Mouse (Mus musculus) liver, embryonic 14.5 days (tissue): ENCODE measurements at regions not wholly inside any gene's neighbourhood (a gene's known extent, or its start where the extent isn't known, plus 50 kb on each side); places are given as distances from the start of the nearest gene placed in this dataset.

Source experiments
- ATAC-seq: fragments of 200-750 bp; cut with Nextera tagmentation; 2 replicates; pipeline ENCODE4 v1.8.0; 2017; ENCODE audit warnings: moderate number of reproducible peaks, mild to moderate bottlenecking, moderate library complexity; ENCODE audit not compliant: insufficient read depth
- DNase-seq, 3 experiments: peaks; one replicate each; pipeline ENCODE4 v3.0.0-alpha.2; 2012 to 2013; ENCODE audit warnings: low read depth in 3 of 3, low spot score in 3 of 3
- H3K27ac ChIP-seq: fragments of 300-500 bp; sonication (generic); 2 replicates; pipeline ENCODE4 v1.5.1; 2014; ENCODE audit warnings: moderate library complexity, mild to moderate bottlenecking, control low read depth, inconsistent platforms
- H3K27me3 ChIP-seq: fragments of 300-500 bp; sonication (generic); 2 replicates; pipeline ENCODE4 v1.6.1; 2014; ENCODE audit warnings: mild to moderate bottlenecking, low read length, moderate library complexity; ENCODE audit not compliant: control insufficient read depth, insufficient read depth
- H3K36me3 ChIP-seq: fragments of 300-500 bp; sonication (generic); replicated peaks from 2 replicates; pipeline ENCODE4 v1.6.1; 2014; ENCODE audit warnings: low read depth; ENCODE audit not compliant: control insufficient read depth, insufficient read depth
- H3K4me1 ChIP-seq, 2 experiments: fragments of 200-500 bp in 1 of 2; fragments of 300-500 bp in 1 of 2; sonication (generic) in 1 of 2; replicated peaks; 2 replicates each; pipeline ENCODE4 v1.6.1; 2012 to 2014; ENCODE audit warnings: antibody characterized with exemption in 1 of 2, inconsistent platforms in 1 of 2, low read length in 1 of 2; ENCODE audit not compliant: control insufficient read depth in 2 of 2, insufficient read depth in 2 of 2
- H3K4me2 ChIP-seq: fragments of 300-500 bp; sonication (generic); 2 replicates; pipeline ENCODE4 v1.6.1; 2014; ENCODE audit warnings: low read depth, mild to moderate bottlenecking, control low read depth, moderate library complexity
- H3K4me3 ChIP-seq, 2 experiments: fragments of 200-500 bp in 1 of 2; fragments of 300-500 bp in 1 of 2; sonication (generic) in 1 of 2; 2 replicates each; pipeline ENCODE4 v1.5.1; 2012 to 2014; ENCODE audit warnings: low read depth in 2 of 2, low read length in 2 of 2, mild to moderate bottlenecking in 2 of 2, control low read depth in 1 of 2, inconsistent platforms in 1 of 2, moderate library complexity in 1 of 2; ENCODE audit not compliant: insufficient read depth in 1 of 2
- H3K9ac ChIP-seq: fragments of 300-500 bp; sonication (generic); replicated peaks from 2 replicates; pipeline ENCODE4 v1.6.1; 2014; ENCODE audit warnings: mild to moderate bottlenecking, control low read depth, moderate library complexity
- H3K9me3 ChIP-seq: fragments of 300-500 bp; sonication (generic); 2 replicates; pipeline ENCODE4 v1.6.1; 2016; ENCODE audit warnings: low read length, mixed read lengths; ENCODE audit not compliant: control insufficient read depth
- CTCF ChIP-seq: IDR thresholded peaks from 2 replicates; pipeline ENCODE4 v1.5.1; 2016; ENCODE audit warnings: antibody characterized with exemption, low read depth, control low read depth
- EP300 ChIP-seq: IDR thresholded peaks from 2 replicates; pipeline ENCODE4 v1.6.1; 2016; ENCODE audit warnings: antibody characterized with exemption, low read depth
- WGBS: fragments of 180-500 bp; shearing (Covaris S2); extraction: QIAGEN DNeasy Blood & Tissue Kit; methylation state at CpG from one replicate; pipeline ENCODE4 v1.1.7; 2014; ENCODE audit not compliant: insufficient replicate concordance; 5-methylcytosine and 5-hydroxymethylcytosine counted together

DNA sequence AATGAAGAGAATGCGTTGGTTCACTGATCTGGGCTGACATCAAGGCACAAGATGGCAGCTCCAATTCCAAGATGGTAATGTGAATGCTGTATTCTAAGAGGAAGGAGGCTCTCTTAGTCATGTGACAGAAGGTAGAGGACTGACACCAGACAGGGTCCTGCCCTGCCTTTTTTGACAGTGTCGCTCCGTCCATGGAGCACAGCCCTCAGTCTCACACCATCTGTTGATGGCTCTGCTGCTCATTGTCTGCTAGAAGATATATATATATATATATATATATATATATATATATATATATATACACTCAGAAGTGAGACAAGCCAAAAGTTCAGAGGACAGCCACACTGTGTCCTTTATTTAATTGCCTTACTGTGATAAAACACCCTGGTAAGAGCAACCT, 90.7 kb downstream of the Emp1 start:
- Histone ChIP-seq H3K27me3 (no peaks in the 10 kb centered on the region), H3K9ac (no peak overlapping the region), H3K4me2 (no peak overlapping the region), H3K9me3 (no peaks in the 10 kb centered on the region), H3K4me3 (no peak overlapping the region), H3K27ac (no peak overlapping the region), H3K4me1 (no peaks in the 10 kb centered on the region; a peak in 1 of 4 replicates), H3K36me3 (no peaks in the 10 kb centered on the region)
- ATAC-seq (no peak), DNase-seq (no peak)
- WGBS = 76% methylated on average over 3 of the region's 3 CpGs
- TF ChIP-seq EP300 (no peak), CTCF (no peak)

DNA sequence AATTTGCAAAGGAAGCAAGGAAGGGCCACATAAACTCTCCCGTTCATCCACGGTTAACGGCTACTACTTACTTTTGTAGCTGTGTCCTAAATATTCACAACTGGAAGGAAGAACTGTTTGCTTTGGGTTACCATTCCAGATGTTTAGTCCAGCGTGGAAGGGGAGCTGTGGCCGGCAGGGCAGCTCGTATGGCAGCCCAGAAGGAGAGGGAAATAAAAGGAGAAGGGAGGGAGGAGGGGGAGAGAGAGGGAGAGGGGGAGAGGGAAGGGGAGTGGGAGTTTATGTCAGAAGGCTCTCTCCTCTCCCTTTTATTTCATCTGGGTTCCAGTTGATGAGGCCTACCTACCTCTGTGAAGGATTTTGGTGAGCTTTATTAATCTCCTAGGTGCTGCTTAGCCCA, 110.2 kb downstream of the Emp1 start:
- 59% methylated on average over 6 of the region's 6 CpGs for WGBS
- Histone ChIP-seq H3K9me3 (no peaks in the 10 kb centered on the region), H3K27me3 (no peaks in the 10 kb centered on the region), H3K9ac (no peak overlapping the region), H3K4me3 (no peak overlapping the region), H3K27ac (no peak overlapping the region), H3K4me2 (no peak overlapping the region), H3K36me3 (no peaks in the 10 kb centered on the region), H3K4me1 (no peaks in the 10 kb centered on the region)
- DNase-seq (no peak), ATAC-seq (no peak)
- no peak for TF ChIP-seq CTCF
- TF ChIP-seq EP300 = no peak

DNA sequence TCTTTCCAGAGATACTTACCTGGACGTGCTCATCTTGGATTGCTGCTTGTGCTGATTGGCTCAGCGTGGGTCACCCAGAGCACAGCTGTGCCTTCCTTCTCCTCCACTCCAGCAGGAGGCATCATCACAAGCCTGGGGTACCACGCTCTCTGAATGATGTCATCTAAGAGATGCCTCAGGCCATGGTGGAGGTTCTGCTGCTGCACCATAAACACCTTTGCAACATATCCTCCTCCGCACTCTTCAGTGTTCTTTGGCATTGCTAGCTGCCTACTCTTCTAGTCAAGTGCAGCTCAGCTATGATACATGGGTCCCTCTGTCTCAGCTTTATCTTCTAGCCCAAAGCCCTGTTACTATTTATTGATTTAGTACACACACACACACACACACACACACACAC, 110.8 kb downstream of the Emp1 start:
- H3K4me1 ChIP-seq = no peaks in the 10 kb centered on the region
- H3K4me2 ChIP-seq = no peak overlapping the region
- no peaks in the 10 kb centered on the region for H3K27me3 ChIP-seq
- no peak for DNase-seq
- H3K4me3 ChIP-seq = no peak overlapping the region
- no peak for ATAC-seq
- no peaks in the 10 kb centered on the region for H3K9me3 ChIP-seq
- no peaks in the 10 kb centered on the region for H3K36me3 ChIP-seq
- TF ChIP-seq CTCF = no peak
- no peak for TF ChIP-seq EP300
- 63% methylated on average over 4 of the region's 4 CpGs for WGBS
- H3K27ac ChIP-seq = no peak overlapping the region
- no peak overlapping the region for H3K9ac ChIP-seq

DNA sequence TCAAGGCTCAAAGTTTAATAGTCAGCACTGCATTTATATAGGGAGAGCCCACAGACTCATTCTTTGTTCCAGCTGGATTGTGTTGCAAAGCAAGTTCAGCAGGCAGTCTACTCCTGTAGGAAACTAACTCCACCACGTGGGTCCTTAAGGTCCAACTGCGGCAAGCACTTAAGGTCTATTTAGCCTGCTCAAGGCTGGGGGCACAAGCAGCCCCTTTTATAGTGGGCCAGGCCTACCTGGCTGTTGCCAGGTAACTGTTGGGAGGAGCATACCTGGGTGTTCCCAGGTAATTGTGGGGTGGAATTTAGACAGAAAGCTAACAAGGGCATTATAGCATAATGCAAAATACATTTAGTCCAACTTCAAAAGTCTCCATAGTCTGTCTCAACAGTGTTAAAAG, 126.5 kb downstream of the Emp1 start:
- H3K9me3 ChIP-seq = no peaks in the 10 kb centered on the region
- H3K9ac ChIP-seq = no peak overlapping the region
- no peak overlapping the region for H3K27ac ChIP-seq
- H3K27me3 ChIP-seq = no peaks in the 10 kb centered on the region
- 46% methylated on average over 2 of the region's 2 CpGs for WGBS
- ATAC-seq (no peak), DNase-seq (no peak)
- H3K4me2 ChIP-seq = no peak overlapping the region
- no peak for TF ChIP-seq CTCF
- no peak for TF ChIP-seq EP300
- no peaks in the 10 kb centered on the region for H3K36me3 ChIP-seq
- no peak overlapping the region for H3K4me3 ChIP-seq
- H3K4me1 ChIP-seq = no peaks in the 10 kb centered on the region

DNA sequence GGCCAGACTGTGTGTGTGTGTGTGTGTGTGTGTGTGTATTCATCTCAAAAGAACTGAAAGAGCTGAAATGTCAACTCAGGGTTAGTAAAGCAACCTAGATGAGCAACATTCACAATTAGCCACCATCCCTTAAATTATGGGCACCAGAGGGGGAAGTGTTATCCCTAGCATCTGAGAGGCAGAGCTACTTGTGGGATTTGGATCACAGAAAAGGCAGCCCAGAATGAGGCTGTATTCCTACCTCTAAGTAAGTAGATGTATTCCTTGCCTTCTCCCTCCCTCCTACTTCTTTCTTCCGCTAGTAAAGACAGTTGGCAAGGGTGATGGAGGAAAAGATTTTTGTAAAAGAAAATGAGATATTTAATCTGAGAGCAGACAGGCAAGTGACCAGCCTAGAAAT, 131.6 kb downstream of the Emp1 start:
- H3K4me2 ChIP-seq = no peak overlapping the region
- H3K27me3 ChIP-seq = no peaks in the 10 kb centered on the region
- no peak overlapping the region for H3K9ac ChIP-seq
- H3K36me3 ChIP-seq = no peaks in the 10 kb centered on the region
- ATAC-seq (no peak), DNase-seq (no peak)
- no peak overlapping the region for H3K27ac ChIP-seq
- no peaks in the 10 kb centered on the region for H3K9me3 ChIP-seq
- H3K4me3 ChIP-seq = no peak overlapping the region
- no peak for TF ChIP-seq EP300
- no peak for TF ChIP-seq CTCF
- no peaks in the 10 kb centered on the region for H3K4me1 ChIP-seq
- WGBS = 63% methylated on average over 1 of the region's 1 CpGs
